Mouse (Mus musculus): ENCODE results near the gene Lin37. TPM values are rescaled to one million over a fixed set of nuclear protein-coding genes. Genes with fewer than 3 reads are reported as not detected.

Gene Lin37
- polyA plus RNA-seq, 1 experiment from 2014 or later: 60.4 TPM

DNA sequence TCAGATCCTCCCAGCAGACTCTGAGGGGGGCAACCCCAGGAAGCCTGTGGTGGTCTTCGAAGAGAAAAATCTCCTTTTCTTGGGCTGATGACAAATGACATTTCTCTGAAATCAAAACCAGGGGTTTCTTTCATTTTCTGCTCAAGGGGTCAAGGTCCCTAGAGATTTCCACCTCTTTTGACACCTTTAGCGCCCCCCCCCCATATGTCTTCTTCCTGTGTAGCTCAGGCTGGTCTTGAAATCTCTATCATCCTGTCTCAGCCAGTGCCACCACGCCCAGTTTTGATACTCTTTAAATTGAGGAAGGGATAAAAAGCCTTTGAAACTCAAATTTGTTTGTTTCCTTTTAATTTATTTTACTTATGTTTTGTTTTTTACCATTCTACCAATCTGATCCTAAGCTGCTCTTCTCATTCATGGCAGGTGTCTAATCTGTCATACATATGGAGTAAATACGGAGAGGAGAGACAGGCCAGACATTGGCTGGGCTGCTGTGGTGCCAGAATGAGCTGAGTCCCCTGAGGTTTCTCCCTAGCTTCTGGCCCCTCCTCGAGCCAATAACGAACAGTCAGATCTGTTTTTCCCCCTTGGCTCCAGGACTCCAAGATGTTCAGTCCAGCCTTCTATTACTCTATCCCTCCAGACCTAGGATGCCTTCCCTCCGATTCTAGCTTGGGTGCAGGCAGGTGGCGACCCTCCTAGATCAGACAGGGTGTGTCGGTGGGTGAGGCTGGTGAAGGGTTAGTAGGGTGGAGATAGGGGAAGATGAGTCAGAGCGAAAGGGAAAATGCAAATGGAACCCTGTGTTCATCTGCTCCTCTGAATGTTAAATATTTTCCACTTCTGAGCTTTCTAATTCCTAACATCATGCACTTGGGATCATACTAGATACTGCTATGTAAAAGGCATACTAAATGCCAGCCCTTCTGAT lies 34.2 kb upstream of the Lin37 start:
- H3K4me1 ChIP-seq (replicated peaks): peaks cover 19% of the 10 kb centered on the region
- no peaks in the 10 kb centered on the region for H3K27me3 ChIP-seq
- 68% methylated on average over 10 of the region's 10 CpGs for WGBS
- no peaks in the 10 kb centered on the region for H3K9me3 ChIP-seq
- no peaks in the 10 kb centered on the region for H3K36me3 ChIP-seq
- H3K4me3 ChIP-seq (replicated peaks): no peak overlapping the region
- peak overlapping the region; percentile 45; the same call in 1 of the 2 replicates for H3K9ac ChIP-seq (replicated peaks)
- ATAC-seq: no peak
- no peak overlapping the region for H3K4me2 ChIP-seq (replicated peaks)
- no peak overlapping the region for H3K27ac ChIP-seq

DNA sequence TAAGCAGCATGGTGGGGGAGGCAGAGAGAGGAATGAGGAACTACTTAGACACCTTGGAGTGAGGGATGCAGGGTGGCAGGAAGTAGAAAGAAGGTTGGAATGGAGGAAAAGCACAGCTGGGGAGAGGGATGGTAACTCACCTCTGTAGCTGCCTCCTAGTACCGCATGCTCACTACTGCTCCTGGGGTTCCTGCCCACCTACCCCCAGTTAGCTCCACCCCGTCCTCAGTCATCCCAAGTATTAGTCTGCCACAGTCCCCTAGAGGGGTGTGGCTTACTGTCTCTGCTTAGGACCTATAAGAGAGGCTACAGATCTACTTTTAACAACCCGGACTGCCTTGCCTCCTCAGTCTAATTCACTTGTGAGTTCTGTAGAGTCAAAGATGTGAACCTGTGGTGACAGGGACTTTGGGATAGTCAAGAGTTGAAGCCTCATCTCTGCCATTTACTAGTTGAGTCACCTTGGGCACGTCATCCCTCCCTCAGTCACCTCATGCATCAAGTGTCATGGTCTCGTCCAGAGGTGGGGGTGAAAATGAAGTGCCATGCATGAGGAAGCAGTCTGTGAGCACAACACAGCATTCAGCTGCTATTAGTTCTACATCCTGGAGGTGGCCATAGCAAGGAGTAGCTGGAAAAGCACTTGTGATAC lies 33.3 kb upstream of the Lin37 start:
- WGBS: 56% methylated on average over 5 of the region's 5 CpGs
- Histone ChIP-seq H3K4me2 (replicated peaks) (no peak overlapping the region), H3K27ac (no peak overlapping the region), H3K9ac (replicated peaks) (0 out of 2 replicates have a peak overlapping the region, but pooled peaks have one; percentile 14), H3K36me3 (no peaks in the 10 kb centered on the region), H3K4me3 (replicated peaks) (no peak overlapping the region), H3K4me1 (replicated peaks) (peaks cover 19% of the 10 kb centered on the region), H3K27me3 (no peaks in the 10 kb centered on the region), H3K9me3 (no peaks in the 10 kb centered on the region)
- no peak for ATAC-seq

DNA sequence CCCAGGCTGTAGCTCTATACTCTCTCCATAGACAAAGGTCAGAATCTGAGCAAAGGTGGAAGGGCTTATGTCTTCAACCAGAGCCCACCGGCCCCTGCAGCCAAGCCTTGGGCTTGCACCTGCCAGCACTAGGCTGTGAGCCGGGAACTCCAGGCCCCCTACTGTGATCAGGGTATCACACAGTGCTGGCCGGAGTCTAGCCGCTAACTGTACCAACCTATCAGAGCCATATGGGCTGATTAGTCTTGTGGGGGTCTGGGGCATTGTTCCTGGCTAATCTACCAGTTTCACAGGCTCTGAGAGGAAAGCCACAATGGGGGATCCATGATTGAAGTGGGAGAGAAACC lies 31.9 kb upstream of the Lin37 start:
- no peaks in the 10 kb centered on the region for H3K9me3 ChIP-seq
- no peak overlapping the region for H3K4me3 ChIP-seq (replicated peaks)
- peaks cover 3% of the 10 kb centered on the region for H3K36me3 ChIP-seq
- H3K27ac ChIP-seq: no peak overlapping the region
- WGBS: 22% methylated on average over 4 of the region's 4 CpGs
- H3K4me1 ChIP-seq (replicated peaks): peaks cover 32% of the 10 kb centered on the region
- H3K27me3 ChIP-seq: no peaks in the 10 kb centered on the region
- H3K9ac ChIP-seq (replicated peaks): 0 out of 2 replicates have a peak overlapping the region, but pooled peaks have one; percentile 37
- H3K4me2 ChIP-seq (replicated peaks): no peak overlapping the region
- no peak for ATAC-seq

DNA sequence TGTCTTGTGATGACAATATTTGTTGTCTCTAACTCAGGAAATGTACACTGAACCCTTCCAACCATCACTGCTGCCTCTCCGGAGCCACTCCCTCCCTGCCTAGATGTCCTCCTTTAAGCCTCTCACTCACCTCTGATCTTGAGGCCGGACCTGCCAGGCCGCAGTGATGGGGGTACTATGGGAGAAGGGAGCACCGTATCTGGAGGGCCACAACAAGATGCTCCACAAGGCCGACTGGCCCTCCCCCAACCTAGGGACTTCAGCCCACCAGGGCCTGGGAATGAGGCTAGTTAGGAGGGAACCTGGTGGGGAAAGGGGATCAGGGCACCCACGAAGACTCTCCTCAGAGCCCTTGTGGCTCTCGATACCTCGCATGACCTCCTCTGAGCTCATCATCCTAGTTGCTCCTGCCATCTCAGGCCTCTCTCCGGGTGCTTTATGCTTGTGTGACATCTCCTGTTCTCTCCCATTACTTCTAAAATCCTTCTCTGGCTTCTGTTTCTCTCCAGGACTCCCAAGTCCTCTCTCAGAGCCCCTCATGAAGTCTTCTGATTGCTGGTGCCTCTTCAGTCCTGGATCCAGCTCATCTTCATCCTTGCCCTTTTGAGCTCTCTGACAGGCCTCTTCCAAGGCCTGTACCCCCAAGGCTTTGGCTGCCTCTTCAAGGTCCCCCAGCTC lies 31.4 kb upstream of the Lin37 start:
- Histone ChIP-seq H3K9ac (replicated peaks) (peak overlapping the region; percentile 37; the same call in 1 of the 2 replicates), H3K27me3 (no peaks in the 10 kb centered on the region), H3K36me3 (peaks cover 8% of the 10 kb centered on the region), H3K4me3 (replicated peaks) (no peak overlapping the region), H3K4me2 (replicated peaks) (no peak overlapping the region), H3K9me3 (no peaks in the 10 kb centered on the region), H3K27ac (no peak overlapping the region), H3K4me1 (replicated peaks) (peaks cover 35% of the 10 kb centered on the region)
- ATAC-seq: no peak
- WGBS: 84% methylated on average over 9 of the region's 9 CpGs

- Histone ChIP-seq H3K9ac (replicated peaks) (peak overlapping the region; percentile 99), H3K9me3 (no peaks in the 10 kb centered on the region), H3K4me2 (replicated peaks) (peak overlapping the region; percentile 80), H3K36me3 (peaks cover 22% of the 10 kb centered on the region), H3K4me3 (replicated peaks) (peak overlapping the region; percentile 99), H3K27me3 (no peaks in the 10 kb centered on the region), H3K4me1 (replicated peaks) (peaks cover 35% of the 10 kb centered on the region), H3K27ac (peak overlapping the region; percentile 95)
- ATAC-seq: peak; percentile 71
- 30% methylated on average over 40 of the region's 40 CpGs for WGBS
Measured at GRCm38 (mm10) chr7:30589435-30590301, 30.0 kb upstream of the Lin37 start.

DNA sequence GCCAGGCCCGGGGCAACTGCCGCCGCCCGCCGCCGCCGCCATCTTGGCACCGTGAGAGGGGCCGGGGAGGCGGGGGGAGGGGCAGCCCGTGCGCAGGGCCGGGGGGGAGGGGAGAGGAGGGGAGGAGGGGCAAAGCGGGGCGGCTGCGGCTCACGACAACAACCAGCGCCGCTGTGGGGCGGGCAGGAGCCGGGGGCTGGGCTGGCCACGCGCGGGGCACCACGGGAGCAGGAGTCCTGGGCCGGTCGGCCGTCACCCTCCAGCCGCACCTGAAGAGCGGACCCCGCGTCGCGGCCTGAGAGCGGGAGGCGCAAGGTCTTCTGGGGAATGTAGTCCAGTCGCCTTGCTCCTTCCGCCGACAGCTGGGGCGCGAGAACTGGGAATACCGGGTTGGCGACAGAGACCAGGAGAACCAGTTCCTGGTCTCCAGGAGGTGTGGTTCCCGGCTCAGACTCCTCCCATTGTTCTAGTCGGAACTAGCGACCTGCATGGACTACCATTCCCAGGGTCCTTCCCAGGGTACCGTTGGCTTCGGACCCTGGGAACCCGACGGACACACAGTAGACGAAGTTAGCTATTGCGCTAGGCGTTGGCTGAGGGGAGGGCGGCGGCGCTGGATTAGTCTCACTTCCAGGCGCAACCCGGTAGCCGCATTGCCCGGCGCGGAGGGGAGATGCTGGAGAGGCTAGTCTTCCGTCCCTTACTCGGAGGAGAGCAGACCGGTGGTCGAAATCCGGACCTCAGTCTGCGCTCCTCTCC lies 29.2 kb upstream of the Lin37 start, which contains the start of gene Kmt2b:
Gene Kmt2b (minus strand): TSS at position 51 of the 759 bp plus-strand sequence.
- H3K9me3 ChIP-seq: no peaks in the 10 kb centered on the region
- WGBS: under 1% methylated on average over 62 of the region's 68 CpGs
- peaks cover 32% of the 10 kb centered on the region for H3K4me1 ChIP-seq (replicated peaks)

GRCm38 (mm10) chr7:30587842-30588667 lies 28.4 kb upstream of the Lin37 start:
- peak overlapping the region; percentile 99 for H3K4me3 ChIP-seq (replicated peaks)
- H3K9me3 ChIP-seq: no peaks in the 10 kb centered on the region
- peak overlapping the region; percentile 80 for H3K4me2 ChIP-seq (replicated peaks)
- H3K9ac ChIP-seq (replicated peaks): peak overlapping the region; percentile 99
- under 1% methylated on average over 51 of the region's 67 CpGs for WGBS
- ATAC-seq: peak; percentile 55
- no peaks in the 10 kb centered on the region for H3K27me3 ChIP-seq
- peaks cover 26% of the 10 kb centered on the region for H3K4me1 ChIP-seq (replicated peaks)
- H3K36me3 ChIP-seq: peaks cover 38% of the 10 kb centered on the region
- peak overlapping the region; percentile 95 for H3K27ac ChIP-seq

More for the DNA sequence above, 29.2 kb upstream of the Lin37 start, which contains the start of gene Kmt2b:
- Histone ChIP-seq H3K4me2 (replicated peaks) (peak within 1 kb of the TSS; percentile 80), H3K4me3 (replicated peaks) (peak within 1 kb of the TSS; percentile 99), H3K27me3 (no peaks in the 10 kb centered on the region), H3K36me3 (peaks cover 30% of the 10 kb centered on the region), H3K27ac (peak within 1 kb of the TSS; percentile 95), H3K9ac (replicated peaks) (peak within 1 kb of the TSS; percentile 99)
- ATAC-seq: peak; percentile 97

GRCm38 (mm10) chr7:30586455-30587020 lies 26.9 kb upstream of the Lin37 start:
- Histone ChIP-seq H3K9me3 (no peaks in the 10 kb centered on the region), H3K4me3 (replicated peaks) (peak overlapping the region; percentile 99), H3K9ac (replicated peaks) (peak overlapping the region; percentile 99), H3K27me3 (no peaks in the 10 kb centered on the region), H3K4me2 (replicated peaks) (peak overlapping the region; percentile 80), H3K4me1 (replicated peaks) (peaks cover 23% of the 10 kb centered on the region), H3K27ac (no peak overlapping the region), H3K36me3 (peaks cover 53% of the 10 kb centered on the region)
- no peak for ATAC-seq
- 88% methylated on average over 28 of the region's 28 CpGs for WGBS

- Histone ChIP-seq H3K9ac (replicated peaks) (no peak overlapping the region), H3K4me2 (replicated peaks) (no peak overlapping the region), H3K4me3 (replicated peaks) (no peak overlapping the region), H3K9me3 (no peaks in the 10 kb centered on the region), H3K27me3 (no peaks in the 10 kb centered on the region), H3K36me3 (peaks cover 67% of the 10 kb centered on the region), H3K27ac (no peak overlapping the region), H3K4me1 (replicated peaks) (peaks cover 22% of the 10 kb centered on the region)
- WGBS: 88% methylated on average over 7 of the region's 7 CpGs
- no peak for ATAC-seq
Measured at GRCm38 (mm10) chr7:30585170-30585569, 25.5 kb upstream of the Lin37 start.

DNA sequence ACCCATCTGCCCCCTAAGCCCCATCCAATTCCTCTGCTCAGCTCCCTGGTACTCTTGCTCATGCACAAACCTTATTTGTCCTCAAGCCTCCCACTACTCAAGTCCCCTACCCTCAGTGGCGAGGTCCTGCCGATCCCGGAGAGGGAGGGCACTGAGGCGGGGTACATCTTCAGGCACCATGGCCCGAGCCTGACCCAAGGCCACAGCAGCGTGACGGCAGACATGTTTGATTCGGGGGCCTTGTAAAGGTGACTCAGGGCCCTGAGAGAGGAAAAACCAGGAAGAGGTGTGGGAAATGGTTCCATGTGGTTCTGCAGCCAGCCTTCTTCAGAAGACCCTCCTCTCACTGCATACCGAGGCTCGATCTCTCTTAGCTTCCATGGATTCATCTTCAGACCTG lies 24.7 kb upstream of the Lin37 start:
- Histone ChIP-seq H3K9ac (replicated peaks) (no peak overlapping the region), H3K9me3 (no peaks in the 10 kb centered on the region), H3K27ac (no peak overlapping the region), H3K27me3 (no peaks in the 10 kb centered on the region), H3K4me1 (replicated peaks) (peaks cover 16% of the 10 kb centered on the region), H3K36me3 (peaks cover 75% of the 10 kb centered on the region), H3K4me3 (replicated peaks) (no peak overlapping the region), H3K4me2 (replicated peaks) (no peak overlapping the region)
- ATAC-seq: no peak
- 98% methylated on average over 10 of the region's 10 CpGs for WGBS

All from midbrain, embryonic 13.5 days (tissue).